Mouse (Mus musculus) thymus, adult 2 months (tissue): Measurements from ENCODE around the gene Pus3.

Source experiments
- CTCF ChIP-seq: fragments of 200-500 bp; IDR thresholded peaks from 2 replicates; pipeline ENCODE4 v1.5.1; 2012; ENCODE audit warnings: mild to moderate bottlenecking, control low read depth, low read length, moderate library complexity, borderline replicate concordance; ENCODE audit not compliant: control insufficient read depth, poor library complexity, insufficient read depth; ENCODE audit errors: extremely low read depth
- POLR2A ChIP-seq: fragments of 200-500 bp; IDR thresholded peaks from 2 replicates; pipeline ENCODE4 v1.6.1; 2012; ENCODE audit warnings: mild to moderate bottlenecking, low read length, control low read depth, moderate library complexity; ENCODE audit not compliant: control insufficient read depth, poor library complexity, insufficient read depth; ENCODE audit errors: extremely low read depth

DNA sequence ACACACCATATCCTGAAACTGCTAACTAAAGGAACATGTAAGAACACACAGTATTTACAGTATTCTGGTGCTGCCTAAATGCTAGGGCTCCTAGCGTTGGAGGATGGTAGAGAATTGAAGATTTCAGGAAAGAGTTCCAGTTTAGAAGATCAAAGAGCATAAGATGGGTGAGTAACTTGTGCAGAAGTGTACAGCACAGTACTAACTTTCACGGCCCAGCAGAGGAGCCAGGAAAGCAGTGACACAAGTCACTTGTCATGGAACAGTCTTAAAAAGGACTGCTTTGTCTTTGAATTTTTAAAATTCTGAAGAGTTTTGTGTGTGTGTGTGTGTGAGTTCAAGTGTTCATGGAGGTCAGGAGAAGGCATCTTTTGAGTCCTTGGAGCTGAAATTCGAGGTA, 9.6 kb downstream of the Pus3 start:
- TF ChIP-seq POLR2A (no peak), CTCF (no peak)
